Mouse (Mus musculus) liver, adult 2 months (tissue): Measurements from ENCODE around the gene Grtp1.

Source experiments
- CTCF ChIP-seq: fragments of 200-500 bp; IDR thresholded peaks from 2 replicates; pipeline ENCODE4 v1.5.1; 2011; ENCODE audit warnings: low read depth, low read length, control low read depth
- POLR2A ChIP-seq: fragments of 200-500 bp; IDR thresholded peaks from 2 replicates; pipeline ENCODE4 v1.6.1; 2011; ENCODE audit warnings: low read length, control low read depth; ENCODE audit not compliant: insufficient read depth; ENCODE audit errors: extremely low read depth

DNA sequence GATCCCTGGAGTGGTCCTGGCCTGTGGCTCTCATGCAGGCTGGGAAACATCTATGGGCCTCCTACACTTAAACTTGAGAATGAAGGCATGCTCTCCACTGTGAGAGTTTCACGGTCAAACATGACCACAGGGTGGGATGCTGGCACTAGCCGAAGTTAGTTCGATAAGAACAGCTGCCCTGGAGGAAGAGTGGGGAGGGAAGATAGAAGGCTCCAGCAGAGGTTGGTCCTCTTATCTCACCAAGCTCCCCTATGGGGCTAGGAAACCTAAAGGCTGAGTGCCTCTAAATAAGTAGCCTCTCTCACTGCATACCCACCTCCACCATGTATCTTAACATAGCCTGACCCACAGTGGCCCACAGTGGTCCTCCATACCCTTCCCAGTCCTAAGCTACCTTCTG, 2.4 kb upstream of the Grtp1 start:
- no peak for TF ChIP-seq POLR2A
- no peak for TF ChIP-seq CTCF
